Mouse (Mus musculus): ENCODE measurements around the gene Fam129b.
A peak's percentile ranks its signal among the peaks of the same experiment; 100 is the strongest.

The Fam129b gene

GRCm38 (mm10) chr2:32926330-32927075 lies 50.6 kb downstream of the Fam129b start:
- DNase-seq = no peak

- no peak for DNase-seq
Measured at GRCm38 (mm10) chr2:32927624-32928234, 51.8 kb downstream of the Fam129b start.

DNA sequence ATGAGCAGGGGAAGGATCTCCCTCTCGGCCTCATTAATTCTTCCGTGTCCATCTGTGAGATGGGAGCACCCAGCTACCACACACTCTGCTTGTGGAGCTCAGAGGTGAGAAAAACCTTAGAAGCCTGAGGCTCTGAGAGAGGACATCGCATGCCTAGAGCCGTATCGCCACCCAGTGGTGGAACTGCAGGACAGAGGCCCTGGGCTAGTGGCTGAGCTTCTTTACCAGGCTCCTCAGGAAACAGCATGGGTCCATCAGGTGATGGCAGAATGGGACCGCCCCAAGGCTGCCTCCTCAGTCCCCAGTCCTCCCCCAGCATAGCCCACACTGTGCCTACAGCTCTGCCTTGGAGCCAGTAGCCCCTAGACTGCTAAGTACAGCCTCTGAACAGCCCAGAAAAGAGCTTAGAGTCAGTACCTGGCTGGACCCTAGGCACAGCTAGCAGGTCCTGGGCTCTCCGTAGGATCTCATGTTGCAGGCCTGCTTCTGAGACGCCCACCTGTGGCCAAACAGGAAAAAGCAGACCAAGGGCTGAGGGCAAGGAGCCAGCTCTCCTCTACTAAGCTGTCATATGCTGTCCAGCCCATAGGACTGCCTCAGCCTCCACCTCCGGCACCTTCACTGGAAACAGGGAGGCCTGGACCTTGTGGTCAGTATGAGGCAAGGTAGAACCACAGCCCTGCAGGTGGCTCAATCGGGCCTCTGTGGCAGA lies 52.5 kb downstream of the Fam129b start:
- peak; percentile 50 for DNase-seq

DNA sequence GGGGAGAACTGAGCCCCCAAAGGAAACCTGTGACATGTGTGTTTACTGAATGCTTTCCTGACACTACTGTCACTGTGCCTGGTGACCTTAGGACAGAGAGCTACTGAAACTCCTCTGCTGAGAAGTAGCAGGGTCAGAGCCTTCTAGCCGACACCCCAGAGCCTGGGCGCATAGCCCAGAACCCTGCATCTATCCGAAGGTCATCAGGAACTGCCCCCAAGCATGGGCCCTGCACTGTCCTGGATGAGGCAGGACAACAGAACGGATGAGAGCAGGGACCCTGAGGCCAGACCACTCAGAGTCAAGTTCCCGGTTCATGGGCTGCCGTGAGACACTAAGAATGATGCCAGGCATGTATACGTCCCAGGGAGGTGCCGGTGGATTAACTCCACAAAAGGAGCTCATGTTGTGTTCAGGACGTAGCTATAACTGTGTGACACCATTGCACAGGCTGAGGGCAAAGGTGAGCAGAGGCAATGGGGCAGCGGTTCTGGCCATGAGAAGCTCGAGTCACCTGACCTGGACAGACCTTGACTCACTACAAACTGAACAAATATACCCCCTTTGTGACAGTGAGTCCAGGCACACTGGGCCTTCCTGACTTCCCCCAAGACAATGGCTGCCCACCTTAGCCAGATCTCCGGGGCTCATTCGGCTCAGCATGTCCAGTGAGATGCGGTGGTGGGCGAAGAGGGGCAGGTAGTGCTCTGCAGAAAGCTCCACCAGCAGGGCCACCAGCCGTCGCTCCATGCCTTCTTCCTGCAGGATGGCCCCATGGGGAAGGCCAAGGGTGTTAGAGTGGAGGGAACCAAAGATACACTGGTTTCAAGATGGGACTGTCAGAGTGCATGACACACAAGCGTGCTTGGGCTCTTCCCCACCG lies 53.3 kb downstream of the Fam129b start:
- no peak for DNase-seq

DNA sequence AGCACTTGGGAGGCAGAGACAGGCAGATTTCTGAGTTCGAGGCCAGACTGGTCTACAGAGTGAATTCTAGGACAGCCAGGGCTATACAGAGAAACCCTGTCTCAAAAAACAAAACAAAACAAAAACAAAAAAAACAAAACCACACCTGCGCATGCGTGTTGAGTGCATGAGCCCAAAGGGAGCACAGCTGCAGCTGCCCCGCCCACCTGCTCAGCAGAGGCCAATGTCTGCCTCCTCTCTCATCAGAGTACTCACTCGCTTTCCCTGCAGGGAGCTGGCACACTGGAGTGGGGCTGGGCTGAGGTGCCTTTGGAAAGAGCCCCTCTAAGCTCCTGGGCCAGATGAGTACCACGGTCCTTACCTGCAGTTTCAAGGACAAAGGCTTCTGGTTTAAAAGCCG lies 55.8 kb downstream of the Fam129b start:
- DNase-seq = no peak

DNA sequence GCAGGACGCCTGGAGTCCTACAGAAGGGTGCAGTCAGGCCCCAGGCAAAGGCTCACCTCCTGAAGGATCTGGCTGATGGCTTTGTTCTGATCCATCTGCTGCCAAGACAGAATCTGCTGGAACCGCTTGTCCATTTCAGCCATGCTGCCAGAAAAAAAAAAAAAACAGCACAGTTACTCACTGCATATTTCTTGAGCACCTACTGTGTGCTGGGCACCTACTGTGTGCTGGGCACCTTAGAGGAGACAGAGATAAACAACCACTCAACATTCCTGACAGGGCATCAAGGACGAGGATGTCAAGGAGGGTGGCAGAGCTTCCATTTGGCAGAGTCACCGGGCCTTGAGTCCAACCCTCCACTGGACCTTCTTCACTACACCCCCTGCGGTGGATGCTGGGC lies 62.8 kb downstream of the Fam129b start:
- no peak for DNase-seq

- no peak for DNase-seq
Measured at GRCm38 (mm10) chr2:32939418-32939817, 63.5 kb downstream of the Fam129b start.

- no peak for DNase-seq
Measured at GRCm38 (mm10) chr2:32940483-32940882, 64.6 kb downstream of the Fam129b start.

- no peak for DNase-seq
Measured at GRCm38 (mm10) chr2:32947454-32947853, 71.5 kb downstream of the Fam129b start.

DNA sequence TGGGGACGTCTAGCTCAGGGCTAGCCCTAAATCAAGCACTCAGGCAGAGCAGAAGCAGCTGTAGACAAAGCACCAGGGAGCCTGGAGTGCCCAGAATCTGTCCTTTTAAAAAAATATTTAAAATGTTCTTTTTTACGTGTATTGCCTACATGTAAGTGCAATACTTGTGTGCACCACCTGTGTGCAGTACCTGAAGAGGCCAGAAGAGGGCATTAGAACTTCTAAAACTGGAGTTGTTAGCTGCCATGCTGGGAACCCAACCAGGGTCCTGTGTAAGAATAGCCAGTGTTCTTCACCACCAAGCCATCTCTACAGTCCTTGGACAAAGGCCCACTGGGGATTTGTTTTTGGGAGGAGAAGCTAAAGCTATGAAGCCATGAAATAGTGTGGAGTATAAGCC lies 78.7 kb downstream of the Fam129b start:
- no peak for DNase-seq

DNA sequence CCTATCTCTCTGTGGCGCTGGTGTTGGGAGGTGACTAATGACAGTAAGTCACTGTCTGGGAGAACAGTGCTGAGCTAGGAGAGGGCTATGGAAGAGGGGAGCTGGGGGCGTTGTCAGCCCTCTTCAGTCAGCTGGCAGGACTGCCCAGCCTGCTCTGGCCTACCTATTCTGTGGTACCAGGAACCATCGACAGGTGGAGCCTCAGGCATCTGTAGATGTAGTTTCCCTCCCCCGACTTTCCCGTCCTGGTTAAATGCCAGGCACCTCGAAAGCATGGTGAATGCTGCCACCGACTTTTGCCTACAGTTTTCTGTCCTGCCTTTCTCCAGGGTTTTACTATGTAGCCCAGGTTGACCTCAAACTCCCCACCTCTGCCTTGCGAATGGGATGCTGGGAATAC lies 81.4 kb downstream of the Fam129b start:
- no peak for DNase-seq

- no peak for DNase-seq
Measured at GRCm38 (mm10) chr2:32960273-32960672, 84.4 kb downstream of the Fam129b start.

GRCm38 (mm10) chr2:32961192-32961995 lies 85.5 kb downstream of the Fam129b start, which contains the start of the genes Rpl12 and Lrsam1:
Gene Rpl12 (plus strand): TSS chr2:32961559.
Gene Lrsam1 (minus strand): TSS chr2:32961614.
- peak; percentile 91 for DNase-seq

DNA sequence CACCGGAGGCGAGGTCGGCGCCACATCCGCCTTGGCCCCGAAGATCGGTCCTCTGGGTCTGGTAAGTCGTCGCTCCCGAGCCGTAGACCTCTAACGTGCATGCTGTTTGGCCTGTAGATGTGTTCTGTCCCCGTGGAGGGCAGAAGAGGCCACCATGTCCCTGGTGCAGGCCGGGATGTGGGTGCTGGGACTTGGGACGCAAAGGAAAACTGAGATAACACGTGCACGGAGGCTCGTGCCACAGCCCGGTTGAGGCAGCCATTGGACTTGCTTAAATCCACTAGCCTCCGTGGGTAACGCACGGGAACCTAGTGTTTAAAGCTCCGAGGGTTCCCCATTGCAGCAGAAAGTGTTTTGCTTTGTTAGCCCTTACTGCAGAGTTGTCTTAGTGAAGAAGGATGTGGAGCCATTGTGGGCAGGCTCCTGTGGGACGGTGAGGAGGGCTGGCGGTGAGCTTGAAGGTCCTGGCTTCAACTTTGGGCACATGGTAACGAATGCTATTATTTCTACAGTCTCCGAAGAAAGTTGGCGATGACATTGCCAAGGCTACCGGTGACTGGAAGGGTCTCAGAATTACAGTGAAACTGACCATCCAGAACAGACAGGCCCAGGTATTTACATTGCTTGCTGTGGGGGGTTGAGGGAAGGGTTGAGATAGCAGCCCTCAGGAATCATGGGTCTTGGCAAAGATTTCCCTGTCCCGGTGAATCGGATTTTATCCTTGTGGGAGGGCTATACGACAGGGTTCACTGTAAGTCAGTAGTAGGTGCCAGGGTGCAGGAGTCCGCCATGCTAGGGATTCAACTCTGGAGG lies 86.4 kb downstream of the Fam129b start:
- no peak for DNase-seq

- no peak for DNase-seq
Measured at GRCm38 (mm10) chr2:32962875-32963220, 86.9 kb downstream of the Fam129b start.

DNA sequence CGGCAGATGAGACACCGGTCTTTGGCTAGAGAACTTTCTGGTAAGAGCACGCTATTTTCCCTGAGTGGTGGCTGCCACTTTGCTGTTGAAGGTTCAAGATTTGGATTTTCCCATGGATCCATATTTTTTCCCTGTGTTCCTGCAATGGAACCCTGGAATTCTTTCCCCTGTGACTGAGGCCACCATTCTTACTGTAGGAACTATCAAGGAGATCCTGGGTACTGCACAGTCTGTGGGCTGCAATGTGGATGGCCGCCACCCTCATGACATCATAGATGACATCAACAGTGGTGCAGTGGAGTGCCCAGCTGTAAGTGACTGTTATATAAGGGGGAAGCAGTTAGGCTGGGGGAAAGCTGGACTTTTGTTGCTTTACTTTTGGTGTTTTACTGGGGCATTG lies 87.6 kb downstream of the Fam129b start:
- no peak for DNase-seq

GRCm38 (mm10) chr2:32963981-32964380 lies 88.1 kb downstream of the Fam129b start:
- DNase-seq = no peak

DNA sequence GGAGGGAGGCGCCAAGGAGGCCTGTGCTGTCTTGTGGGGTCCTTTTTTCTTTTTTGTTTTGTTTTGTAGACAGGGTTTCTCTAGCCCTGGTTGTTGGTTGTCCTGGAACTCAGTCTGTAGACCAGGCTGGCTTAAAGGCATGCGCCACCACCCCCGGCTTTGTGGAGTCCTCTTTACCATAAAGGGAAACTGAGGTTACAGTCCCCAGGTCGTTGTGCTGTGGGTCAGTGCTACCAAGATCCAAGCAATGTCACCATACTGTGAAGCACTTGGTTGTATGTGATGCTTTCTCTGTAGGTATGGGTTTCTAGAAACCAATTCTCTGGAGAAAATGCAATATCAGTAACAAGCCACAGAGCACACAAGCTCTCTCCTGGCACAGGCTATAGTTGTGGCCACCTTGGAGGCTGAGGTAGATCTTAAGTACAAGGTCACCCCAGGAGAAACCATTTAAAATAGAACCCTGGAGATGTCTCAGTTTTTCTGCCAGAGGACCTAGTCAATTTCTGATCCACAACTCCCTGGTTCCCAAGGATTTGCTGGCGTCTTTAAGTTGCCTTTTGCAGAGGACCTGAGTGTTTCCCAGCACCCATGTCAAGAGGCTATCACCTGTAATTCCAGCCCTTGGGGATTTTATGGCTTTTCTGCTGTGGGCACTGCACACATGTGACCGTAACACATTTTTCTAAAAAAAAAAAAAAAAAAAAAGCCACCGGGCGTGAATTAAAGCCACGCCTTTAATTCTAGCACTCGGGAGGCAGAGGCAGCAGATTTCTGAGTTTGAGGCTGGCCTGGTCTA lies 88.9 kb downstream of the Fam129b start:
- no peak for DNase-seq

DNA sequence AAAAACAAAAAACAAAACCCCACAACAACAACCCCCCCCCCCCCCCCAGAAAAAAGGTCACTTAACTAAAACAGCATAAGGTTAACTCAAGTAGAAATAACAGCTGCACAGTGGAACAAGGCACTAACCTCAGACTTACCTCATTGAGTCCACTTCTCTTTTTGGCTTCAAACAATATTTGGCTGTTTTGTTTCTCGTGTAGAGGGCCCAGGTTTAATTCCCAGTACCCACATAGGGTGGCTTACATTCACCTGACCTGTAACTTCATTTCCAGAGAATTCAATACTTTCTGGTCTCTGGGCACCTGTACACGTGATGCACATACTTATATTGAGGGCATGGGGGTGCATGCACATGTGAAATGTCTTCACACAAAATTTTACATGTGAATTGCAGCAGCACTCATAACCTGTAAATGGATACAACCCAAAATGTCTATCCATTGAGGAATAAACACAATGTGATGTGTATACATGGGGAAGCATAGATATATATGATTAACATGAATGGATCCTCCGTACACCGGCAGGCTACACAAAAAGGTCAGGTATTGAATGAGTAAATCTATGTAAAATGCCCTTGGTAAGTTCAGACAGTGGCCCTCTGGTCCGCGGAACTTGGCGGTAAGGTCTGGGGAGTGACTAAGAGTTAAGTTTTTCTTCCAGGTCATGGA lies 89.7 kb downstream of the Fam129b start:
- no peak for DNase-seq

- DNase-seq = no peak
Measured at GRCm38 (mm10) chr2:32966184-32966688, 90.3 kb downstream of the Fam129b start.
